Mouse (Mus musculus) intestine, postnatal 0 days (tissue): ENCODE results near the gene 2900026A02Rik. TPM values are rescaled to one million over a fixed set of nuclear protein-coding genes. Genes with fewer than 3 reads are reported as not detected.

Source experiments
- ATAC-seq: fragments of 200-750 bp; cut with Nextera tagmentation; 2 replicates; pipeline ENCODE4 v1.8.0; 2017; ENCODE audit warnings: mild to moderate bottlenecking, moderate TSS enrichment, moderate library complexity
- H3K27ac ChIP-seq: fragments of 300-500 bp; sonication (generic); 2 replicates; pipeline ENCODE4 v1.5.1; 2014; ENCODE audit warnings: mild to moderate bottlenecking, low read depth, low read length, moderate library complexity
- H3K27me3 ChIP-seq: fragments of 300-500 bp; sonication (generic); replicated peaks from 2 replicates; pipeline ENCODE4 v1.6.1; 2014; ENCODE audit warnings: low read length, mixed read lengths; ENCODE audit not compliant: control insufficient read depth, insufficient read depth
- H3K36me3 ChIP-seq: fragments of 300-500 bp; sonication (generic); 2 replicates; pipeline ENCODE4 v1.6.1; 2014; ENCODE audit warnings: mild to moderate bottlenecking, moderate library complexity; ENCODE audit not compliant: control insufficient read depth, insufficient read depth
- H3K4me1 ChIP-seq: fragments of 300-500 bp; sonication (generic); replicated peaks from 2 replicates; pipeline ENCODE4 v1.6.1; 2014; ENCODE audit warnings: antibody characterized with exemption, low read length, mixed read lengths; ENCODE audit not compliant: control insufficient read depth, insufficient read depth
- H3K4me2 ChIP-seq: fragments of 300-500 bp; sonication (generic); replicated peaks from 2 replicates; pipeline ENCODE4 v1.6.1; 2014; ENCODE audit warnings: low read depth, mild to moderate bottlenecking, moderate library complexity
- H3K4me3 ChIP-seq: fragments of 300-500 bp; sonication (generic); 2 replicates; pipeline ENCODE4 v1.5.1; 2014; ENCODE audit warnings: low read depth, low read length
- H3K9ac ChIP-seq: fragments of 300-500 bp; sonication (generic); 2 replicates; pipeline ENCODE4 v1.6.1; 2014; ENCODE audit warnings: mild to moderate bottlenecking, low read depth, low read length
- H3K9me3 ChIP-seq: fragments of 300-500 bp; sonication (generic); 2 replicates; pipeline ENCODE4 v1.6.1; 2016; ENCODE audit warnings: mixed run types; ENCODE audit not compliant: control insufficient read depth
- CTCF ChIP-seq: sonication (generic); IDR thresholded peaks from 2 replicates; pipeline ENCODE4 v1.5.1; 2016; ENCODE audit warnings: low read depth, mild to moderate bottlenecking, control low read depth, antibody characterized with exemption, moderate library complexity
- WGBS: fragments of 180-500 bp; shearing (Covaris S2); extraction: QIAGEN DNeasy Blood & Tissue Kit; methylation state at CpG from one replicate; pipeline ENCODE4 v1.1.7; 2014; 5-methylcytosine and 5-hydroxymethylcytosine counted together
- polyA plus RNA-seq: library from polyadenylated mRNA; unstranded; fragments of >200 nt; fragmentation: Nextera tagmentation; extraction: Ambion mirVana; gene quantifications from 2 replicates; pipeline ENCODE4 v1.2.1, GENCODE M21; 2015

Gene 2900026A02Rik
- polyA plus RNA-seq, 1 experiment from 2014 or later, result 8.0 TPM

DNA sequence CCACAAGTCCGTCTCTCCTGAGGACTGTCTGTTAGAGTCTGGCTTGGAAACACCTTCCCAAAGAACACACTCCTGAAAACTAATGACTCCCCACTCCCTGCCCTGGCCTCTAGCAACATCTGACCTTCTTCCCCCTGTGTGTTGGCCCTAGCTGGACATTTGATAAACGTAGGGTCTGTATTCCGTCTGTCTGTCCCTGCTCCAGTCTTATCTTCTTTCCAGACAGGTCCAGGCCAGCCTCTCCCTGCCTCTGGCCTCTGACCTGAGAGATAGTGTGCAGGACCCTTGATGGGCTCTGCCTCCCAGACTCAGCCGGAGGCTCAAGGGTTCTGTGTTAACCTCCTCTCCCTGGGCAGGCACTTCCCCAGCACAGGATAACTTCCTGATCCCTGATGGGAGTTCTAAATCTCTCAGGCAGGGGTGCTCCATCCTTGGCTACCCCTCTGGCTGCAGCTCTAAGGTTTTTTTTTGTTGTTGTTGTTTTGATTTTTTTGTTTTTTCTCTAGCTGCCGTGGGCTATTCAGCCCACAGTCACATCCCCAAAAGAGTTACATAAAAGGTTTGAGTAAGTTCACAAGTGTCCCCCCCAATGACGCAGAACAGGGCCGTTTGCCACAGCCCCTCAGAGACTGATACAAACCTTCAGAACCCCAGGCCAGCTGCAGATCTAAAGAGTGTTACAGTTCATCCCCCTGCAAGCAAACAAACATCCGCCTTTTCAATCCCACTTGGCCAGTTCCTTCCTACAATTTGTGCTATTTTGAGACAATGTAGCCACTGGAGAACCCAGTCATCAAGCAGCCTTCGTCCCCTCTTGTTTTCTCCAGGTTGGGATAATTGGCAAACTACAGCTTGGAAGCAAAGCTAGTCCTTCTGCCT lies 23.9 kb downstream of the 2900026A02Rik start:
- H3K9me3 ChIP-seq, result no peaks in the 10 kb centered on the region
- WGBS, result 50% methylated on average over 9 of the region's 9 CpGs
- H3K4me2 ChIP-seq, result 0 out of 2 replicates have a peak overlapping the region, but pooled peaks have one; percentile 24
- H3K27me3 ChIP-seq, result no peaks in the 10 kb centered on the region
- H3K9ac ChIP-seq, result no peak overlapping the region
- H3K4me3 ChIP-seq, result no peak overlapping the region
- 0 out of 2 replicates have a peak, but pooled peaks cover 6% of the 10 kb centered on the region for H3K36me3 ChIP-seq
- no peak for ATAC-seq
- H3K27ac ChIP-seq, result peak overlapping the region; percentile 35; the same call in 1 of the 2 replicates
- no peak for TF ChIP-seq CTCF
- no peaks in the 10 kb centered on the region for H3K4me1 ChIP-seq

DNA sequence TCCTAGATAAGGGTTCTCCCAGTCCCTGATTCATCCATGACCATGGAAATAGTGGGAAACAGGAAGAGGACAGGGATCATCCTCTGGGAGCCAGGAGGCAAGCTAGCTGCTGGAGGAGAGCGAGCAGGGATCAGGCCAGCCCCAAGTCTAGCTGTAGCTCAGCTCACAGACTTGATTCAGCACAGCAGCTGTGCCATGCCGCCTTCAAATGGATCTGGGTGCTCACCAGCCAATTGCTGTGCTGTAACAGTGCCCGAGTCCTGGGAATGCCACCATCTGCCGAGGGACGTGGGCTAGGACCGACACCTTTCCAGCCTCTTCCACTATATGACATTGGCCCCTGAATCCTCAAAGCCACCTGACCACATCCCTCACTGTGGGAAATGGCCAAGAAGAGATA lies 25.1 kb downstream of the 2900026A02Rik start:
- no peaks in the 10 kb centered on the region for H3K27me3 ChIP-seq
- no peaks in the 10 kb centered on the region for H3K4me1 ChIP-seq
- TF ChIP-seq CTCF, result no peak
- no peak overlapping the region for H3K9ac ChIP-seq
- ATAC-seq, result no peak
- 94% methylated on average over 6 of the region's 6 CpGs for WGBS
- peaks cover 15% of the 10 kb centered on the region for H3K36me3 ChIP-seq
- no peak overlapping the region for H3K4me2 ChIP-seq
- H3K27ac ChIP-seq, result no peak overlapping the region
- H3K9me3 ChIP-seq, result no peaks in the 10 kb centered on the region
- H3K4me3 ChIP-seq, result no peak overlapping the region

GRCm38 (mm10) chr5:113195451-113195850 lies 25.6 kb downstream of the 2900026A02Rik start:
- Histone ChIP-seq H3K4me3 (no peak overlapping the region), H3K4me2 (no peak overlapping the region), H3K9me3 (no peaks in the 10 kb centered on the region), H3K36me3 (peaks cover 20% of the 10 kb centered on the region), H3K27ac (no peak overlapping the region), H3K27me3 (no peaks in the 10 kb centered on the region), H3K9ac (no peak overlapping the region), H3K4me1 (no peaks in the 10 kb centered on the region)
- no peak for TF ChIP-seq CTCF
- no peak for ATAC-seq
- 81% methylated on average over 12 of the region's 12 CpGs for WGBS

- Histone ChIP-seq H3K27ac (no peak overlapping the region), H3K9me3 (no peaks in the 10 kb centered on the region), H3K4me2 (no peak overlapping the region), H3K9ac (no peak overlapping the region), H3K36me3 (peaks cover 37% of the 10 kb centered on the region), H3K27me3 (no peaks in the 10 kb centered on the region), H3K4me3 (no peak overlapping the region), H3K4me1 (no peaks in the 10 kb centered on the region)
- TF ChIP-seq CTCF, result no peak
- WGBS, result 88% methylated on average over 18 of the region's 18 CpGs
- no peak for ATAC-seq
Measured at GRCm38 (mm10) chr5:113193762-113194161, 27.3 kb downstream of the 2900026A02Rik start.

DNA sequence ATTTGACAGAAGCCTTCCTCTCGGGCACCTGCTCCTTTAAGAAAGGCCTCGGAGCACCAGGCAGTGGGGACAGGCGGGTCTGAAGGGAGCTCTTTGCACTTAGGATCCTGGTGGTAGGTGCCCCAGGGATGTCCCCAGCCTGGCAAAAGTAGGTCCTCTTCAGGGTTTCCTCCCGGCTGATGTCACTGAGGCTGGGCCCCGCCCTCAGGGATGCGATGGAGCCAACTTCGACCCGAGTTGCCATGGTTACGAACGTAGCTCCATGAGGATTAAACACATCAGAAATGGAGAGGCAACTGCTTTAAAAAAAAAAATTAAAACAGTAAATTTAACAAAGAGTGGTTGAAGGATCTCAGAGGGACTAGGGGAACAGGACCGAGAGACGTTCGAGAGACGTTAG lies 29.1 kb downstream of the 2900026A02Rik start:
- no peaks in the 10 kb centered on the region for H3K4me1 ChIP-seq
- ATAC-seq, result no peak
- H3K4me2 ChIP-seq, result no peak overlapping the region
- H3K9ac ChIP-seq, result no peak overlapping the region
- H3K36me3 ChIP-seq, result peaks cover 44% of the 10 kb centered on the region
- WGBS, result 81% methylated on average over 14 of the region's 14 CpGs
- H3K9me3 ChIP-seq, result no peaks in the 10 kb centered on the region
- H3K4me3 ChIP-seq, result no peak overlapping the region
- TF ChIP-seq CTCF, result no peak
- no peak overlapping the region for H3K27ac ChIP-seq
- no peaks in the 10 kb centered on the region for H3K27me3 ChIP-seq

DNA sequence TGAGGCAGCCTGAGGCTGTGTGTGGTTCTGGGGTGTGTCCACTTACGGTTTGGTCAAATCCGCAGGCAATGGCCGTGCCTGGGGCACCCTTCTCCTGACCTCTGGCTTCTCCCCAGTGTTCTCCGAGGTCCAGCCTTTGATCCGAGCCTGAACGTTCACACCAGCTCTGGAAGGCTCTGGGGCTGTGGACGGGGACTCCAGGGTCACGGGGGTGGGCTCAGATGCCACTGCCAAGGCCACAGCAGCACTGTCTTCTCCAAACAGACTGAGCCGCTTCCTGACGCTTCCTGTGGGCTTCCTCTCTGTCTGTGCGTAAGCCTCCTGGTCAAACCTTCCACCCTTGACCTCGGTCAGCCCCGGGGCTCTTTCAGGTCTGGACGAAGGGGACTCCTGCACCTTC lies 30.5 kb downstream of the 2900026A02Rik start:
- H3K27ac ChIP-seq, result no peak overlapping the region
- ATAC-seq, result no peak
- no peaks in the 10 kb centered on the region for H3K27me3 ChIP-seq
- H3K36me3 ChIP-seq, result peaks cover 50% of the 10 kb centered on the region
- no peak overlapping the region for H3K4me3 ChIP-seq
- no peak for TF ChIP-seq CTCF
- H3K4me2 ChIP-seq, result no peak overlapping the region
- WGBS, result 67% methylated on average over 14 of the region's 14 CpGs
- H3K9ac ChIP-seq, result no peak overlapping the region
- H3K4me1 ChIP-seq, result no peaks in the 10 kb centered on the region
- no peaks in the 10 kb centered on the region for H3K9me3 ChIP-seq
